Mouse (Mus musculus): ENCODE data around the gene Cnnm2. TPM values are rescaled to one million over a fixed set of nuclear protein-coding genes. Genes with fewer than 3 reads are reported as not detected.

Cnnm2 gene
- polyA plus RNA-seq, 1 experiment: not detected

- TF ChIP-seq CTCF (IDR thresholded peaks at IDR 0.05; ENCODE audit: insufficient read depth, low read depth, low read length) (no peak), POLR2A (IDR thresholded peaks at IDR 0.05; ENCODE audit: insufficient read depth, low read depth, low read length) (no peak)
- WGBS: 81% methylated on average over 5 of the region's 5 CpGs
- H3K27ac ChIP-seq (ENCODE audit: insufficient read depth, low read depth, low read length): no peak overlapping the region
- no peak overlapping the region for H3K4me3 ChIP-seq (ENCODE audit: insufficient read depth, low read depth, low read length)
- H3K4me1 ChIP-seq (ENCODE audit: control insufficient read depth, insufficient read depth, low read length): peaks cover 7% of the 10 kb centered on the region
Observed at GRCm38 (mm10) chr19:46784038-46784437, 22.6 kb downstream of the Cnnm2 start.

DNA sequence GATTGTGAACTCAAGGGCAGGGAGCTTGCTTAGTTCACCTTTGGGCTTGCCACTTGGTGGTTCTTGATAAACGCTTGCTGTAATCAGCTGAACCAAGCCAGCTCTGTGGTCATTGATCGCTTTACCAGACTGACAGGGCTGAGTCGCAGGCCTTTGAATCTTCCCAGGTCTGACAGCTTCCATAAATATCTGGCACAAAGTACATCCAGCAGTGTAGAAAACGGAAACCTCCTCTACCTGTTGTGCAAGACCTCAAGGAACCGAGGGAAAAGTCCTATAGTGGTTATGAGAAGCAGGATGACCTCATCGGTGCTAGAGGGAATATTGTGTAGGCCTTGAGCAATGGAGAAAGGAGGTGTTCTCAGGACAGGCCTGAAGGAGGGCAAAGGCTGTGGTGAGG, 23.1 kb downstream of the Cnnm2 start:
- H3K27ac ChIP-seq (ENCODE audit: insufficient read depth, low read depth, low read length): no peak overlapping the region
- no peak for TF ChIP-seq POLR2A (IDR thresholded peaks at IDR 0.05; ENCODE audit: insufficient read depth, low read depth, low read length)
- no peak for TF ChIP-seq CTCF (IDR thresholded peaks at IDR 0.05; ENCODE audit: insufficient read depth, low read depth, low read length)
- H3K4me1 ChIP-seq (ENCODE audit: control insufficient read depth, insufficient read depth, low read length): peaks cover 7% of the 10 kb centered on the region
- H3K4me3 ChIP-seq (ENCODE audit: insufficient read depth, low read depth, low read length): no peak overlapping the region
- 91% methylated on average over 6 of the region's 6 CpGs for WGBS

DNA sequence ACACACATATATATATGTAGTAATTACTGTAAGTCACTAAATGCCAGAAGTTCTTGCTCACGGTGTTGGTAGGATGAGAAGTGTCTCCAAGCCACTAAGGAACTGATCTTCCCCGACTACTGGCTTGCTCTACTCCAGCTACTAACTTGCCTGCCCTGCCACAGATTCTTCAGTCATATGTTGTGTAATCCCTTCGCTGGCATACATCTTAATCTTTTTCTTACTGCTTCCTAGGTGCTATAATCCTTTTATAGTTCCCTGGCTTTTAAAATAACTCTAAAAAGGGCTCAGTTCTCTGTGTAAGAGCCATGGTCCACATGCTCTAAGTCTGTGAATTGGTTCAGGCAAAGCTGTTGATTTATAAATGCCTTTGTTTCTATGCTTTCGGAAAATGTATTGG, 24.2 kb downstream of the Cnnm2 start:
- no peak overlapping the region for H3K4me3 ChIP-seq (ENCODE audit: insufficient read depth, low read depth, low read length)
- H3K27ac ChIP-seq (ENCODE audit: insufficient read depth, low read depth, low read length): no peak overlapping the region
- 83% methylated on average over 4 of the region's 4 CpGs for WGBS
- peaks cover 7% of the 10 kb centered on the region for H3K4me1 ChIP-seq (ENCODE audit: control insufficient read depth, insufficient read depth, low read length)
- TF ChIP-seq POLR2A (IDR thresholded peaks at IDR 0.05; ENCODE audit: insufficient read depth, low read depth, low read length) (no peak), CTCF (IDR thresholded peaks at IDR 0.05; ENCODE audit: insufficient read depth, low read depth, low read length) (no peak)

DNA sequence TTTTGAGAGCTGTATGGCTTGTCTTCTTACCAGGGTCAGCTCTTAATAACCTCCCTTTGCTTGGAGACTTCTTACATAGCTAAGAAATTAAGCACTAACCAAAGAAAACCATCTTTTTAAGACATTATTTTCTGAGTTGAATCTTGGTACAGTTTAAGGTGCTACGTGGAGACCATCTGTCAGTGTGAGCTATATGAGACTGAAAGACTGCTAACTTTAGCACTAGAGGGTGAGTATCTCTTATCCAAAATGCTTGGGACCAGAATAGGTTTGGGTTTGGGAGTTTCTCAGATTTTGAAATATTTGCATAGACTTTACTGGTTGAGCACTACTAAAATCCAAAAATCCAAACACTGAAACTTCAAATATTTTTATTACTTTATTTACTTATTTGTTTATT, 28.4 kb downstream of the Cnnm2 start:
- H3K4me1 ChIP-seq (ENCODE audit: control insufficient read depth, insufficient read depth, low read length): no peaks in the 10 kb centered on the region; the same call in 1 of the 2 replicates
- TF ChIP-seq CTCF (IDR thresholded peaks at IDR 0.05; ENCODE audit: insufficient read depth, low read depth, low read length): no peak
- TF ChIP-seq POLR2A (IDR thresholded peaks at IDR 0.05; ENCODE audit: insufficient read depth, low read depth, low read length): no peak
- WGBS: 96% methylated on average over 1 of the region's 1 CpGs

DNA sequence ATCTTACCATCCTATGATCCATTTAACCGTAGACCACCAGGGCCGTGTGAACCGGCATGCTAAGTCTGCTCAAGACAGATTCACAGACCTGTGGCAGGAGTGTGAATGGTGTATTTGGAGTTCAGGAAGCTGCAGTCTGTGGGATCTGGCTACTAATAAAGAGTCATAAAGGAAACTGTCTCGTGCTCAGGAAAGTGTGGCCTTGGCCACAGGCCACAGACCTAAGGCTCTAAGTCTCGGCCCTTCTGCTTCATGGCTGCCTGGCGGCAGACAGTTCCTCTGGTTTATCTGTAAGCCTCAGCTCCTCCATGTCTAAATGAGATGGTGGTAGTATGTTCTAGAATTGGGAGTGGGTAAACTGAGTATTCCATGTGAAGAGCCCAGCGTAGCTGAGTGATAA, 30.0 kb downstream of the Cnnm2 start:
- 90% methylated on average over 7 of the region's 7 CpGs for WGBS
- no peak for TF ChIP-seq CTCF (IDR thresholded peaks at IDR 0.05; ENCODE audit: insufficient read depth, low read depth, low read length)
- no peak for TF ChIP-seq POLR2A (IDR thresholded peaks at IDR 0.05; ENCODE audit: insufficient read depth, low read depth, low read length)
- Histone ChIP-seq H3K4me1 (ENCODE audit: control insufficient read depth, insufficient read depth, low read length) (0 out of 2 replicates have a peak, but pooled peaks cover 2% of the 10 kb centered on the region), H3K4me3 (ENCODE audit: insufficient read depth, low read depth, low read length) (no peak overlapping the region), H3K27ac (ENCODE audit: insufficient read depth, low read depth, low read length) (no peak overlapping the region)

More for the DNA sequence above, 28.4 kb downstream of the Cnnm2 start:
- Histone ChIP-seq H3K4me3 (ENCODE audit: insufficient read depth, low read depth, low read length) (no peak overlapping the region), H3K27ac (ENCODE audit: insufficient read depth, low read depth, low read length) (no peak overlapping the region)

DNA sequence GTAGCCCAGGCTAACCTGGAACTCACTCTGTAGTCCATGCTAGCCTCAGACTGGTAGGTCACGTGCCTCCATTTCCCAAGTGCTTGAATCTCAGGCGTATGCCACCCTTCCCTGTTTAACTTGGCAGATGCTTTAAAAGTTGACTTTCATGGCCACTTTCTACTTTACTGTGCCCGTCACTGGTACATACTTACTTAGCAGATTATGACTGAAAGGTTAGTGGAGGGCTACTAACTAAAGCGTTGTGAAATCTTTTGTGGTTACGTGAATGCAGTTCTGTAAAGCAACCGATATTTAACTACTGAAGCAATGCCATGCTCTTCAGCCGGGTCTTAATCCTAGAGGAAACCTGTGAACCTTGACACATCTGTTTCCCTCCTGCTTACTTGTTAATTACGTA, 30.5 kb downstream of the Cnnm2 start:
- WGBS: 69% methylated on average over 8 of the region's 8 CpGs
- no peak overlapping the region for H3K27ac ChIP-seq (ENCODE audit: insufficient read depth, low read depth, low read length)
- 0 out of 2 replicates have a peak, but pooled peaks cover 2% of the 10 kb centered on the region for H3K4me1 ChIP-seq (ENCODE audit: control insufficient read depth, insufficient read depth, low read length)
- H3K4me3 ChIP-seq (ENCODE audit: insufficient read depth, low read depth, low read length): no peak overlapping the region
- no peak for TF ChIP-seq POLR2A (IDR thresholded peaks at IDR 0.05; ENCODE audit: insufficient read depth, low read depth, low read length)
- no peak for TF ChIP-seq CTCF (IDR thresholded peaks at IDR 0.05; ENCODE audit: insufficient read depth, low read depth, low read length)

DNA sequence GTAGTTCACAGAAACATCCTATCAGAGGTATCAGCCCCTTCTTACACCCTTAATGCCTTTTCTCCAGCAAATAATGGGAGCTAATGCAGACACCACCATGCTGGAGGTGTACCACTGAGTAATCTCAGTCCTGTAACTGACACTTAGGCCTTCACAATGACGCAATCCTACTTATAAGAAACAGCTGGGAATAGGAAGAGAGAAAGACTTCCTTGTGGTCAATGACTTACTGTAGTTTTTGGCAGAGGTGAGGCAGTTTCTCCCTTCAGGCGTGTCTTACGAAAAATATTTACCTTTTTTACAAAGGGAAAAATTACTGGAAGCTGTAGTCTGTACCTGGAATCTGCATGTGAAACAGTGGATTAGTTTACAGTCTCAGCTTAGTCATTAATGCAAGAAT, 31.1 kb downstream of the Cnnm2 start:
- TF ChIP-seq POLR2A (IDR thresholded peaks at IDR 0.05; ENCODE audit: insufficient read depth, low read depth, low read length) (no peak), CTCF (IDR thresholded peaks at IDR 0.05; ENCODE audit: insufficient read depth, low read depth, low read length) (no peak)

DNA sequence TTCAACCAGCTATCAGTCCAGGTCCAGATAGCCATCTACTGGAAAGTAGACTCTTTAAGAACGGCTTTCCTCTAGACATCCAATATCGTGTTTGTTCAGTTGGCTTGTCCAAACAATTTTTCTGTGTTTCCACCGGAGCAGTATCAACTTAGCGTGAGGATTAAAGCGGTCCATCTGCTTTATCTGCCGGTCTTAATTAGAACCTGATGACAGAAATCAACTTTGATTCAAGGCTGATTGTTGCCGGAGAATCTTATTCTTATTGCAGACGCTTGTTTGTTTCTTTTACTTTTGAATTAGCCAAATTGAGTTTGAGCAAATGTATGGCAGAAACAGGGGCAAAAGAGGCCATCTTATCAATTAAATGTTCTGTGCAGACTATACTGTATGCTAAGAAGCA, 32.8 kb downstream of the Cnnm2 start:
- Histone ChIP-seq H3K27ac (ENCODE audit: insufficient read depth, low read depth, low read length) (no peak overlapping the region), H3K4me3 (ENCODE audit: insufficient read depth, low read depth, low read length) (no peak overlapping the region), H3K4me1 (ENCODE audit: control insufficient read depth, insufficient read depth, low read length) (0 out of 2 replicates have a peak, but pooled peaks cover 2% of the 10 kb centered on the region)
- WGBS: 82% methylated on average over 8 of the region's 8 CpGs
- TF ChIP-seq CTCF (IDR thresholded peaks at IDR 0.05; ENCODE audit: insufficient read depth, low read depth, low read length) (no peak), POLR2A (IDR thresholded peaks at IDR 0.05; ENCODE audit: insufficient read depth, low read depth, low read length) (no peak)

More for the DNA sequence above, 31.1 kb downstream of the Cnnm2 start:
- WGBS: 89% methylated on average over 3 of the region's 3 CpGs
- Histone ChIP-seq H3K27ac (ENCODE audit: insufficient read depth, low read depth, low read length) (no peak overlapping the region), H3K4me3 (ENCODE audit: insufficient read depth, low read depth, low read length) (no peak overlapping the region), H3K4me1 (ENCODE audit: control insufficient read depth, insufficient read depth, low read length) (0 out of 2 replicates have a peak, but pooled peaks cover 2% of the 10 kb centered on the region)

- Histone ChIP-seq H3K4me1 (ENCODE audit: control insufficient read depth, insufficient read depth, low read length) (peaks cover 8% of the 10 kb centered on the region), H3K27ac (ENCODE audit: insufficient read depth, low read depth, low read length) (no peak overlapping the region), H3K4me3 (ENCODE audit: insufficient read depth, low read depth, low read length) (no peak overlapping the region)
- TF ChIP-seq POLR2A (IDR thresholded peaks at IDR 0.05; ENCODE audit: insufficient read depth, low read depth, low read length) (no peak), CTCF (IDR thresholded peaks at IDR 0.05; ENCODE audit: insufficient read depth, low read depth, low read length) (no peak)
- 89% methylated on average over 4 of the region's 4 CpGs for WGBS
Observed at GRCm38 (mm10) chr19:46799903-46800583, 38.6 kb downstream of the Cnnm2 start.

Measured in olfactory bulb, adult 2 months (tissue).